Mouse (Mus musculus): Measurements from ENCODE around the gene Pou2af1. TPM values are rescaled to one million over a fixed set of nuclear protein-coding genes. Genes with fewer than 3 reads are reported as not detected.

Gene Pou2af1
- polyA plus RNA-seq, 1 experiment from 2014 or later: not detected

DNA sequence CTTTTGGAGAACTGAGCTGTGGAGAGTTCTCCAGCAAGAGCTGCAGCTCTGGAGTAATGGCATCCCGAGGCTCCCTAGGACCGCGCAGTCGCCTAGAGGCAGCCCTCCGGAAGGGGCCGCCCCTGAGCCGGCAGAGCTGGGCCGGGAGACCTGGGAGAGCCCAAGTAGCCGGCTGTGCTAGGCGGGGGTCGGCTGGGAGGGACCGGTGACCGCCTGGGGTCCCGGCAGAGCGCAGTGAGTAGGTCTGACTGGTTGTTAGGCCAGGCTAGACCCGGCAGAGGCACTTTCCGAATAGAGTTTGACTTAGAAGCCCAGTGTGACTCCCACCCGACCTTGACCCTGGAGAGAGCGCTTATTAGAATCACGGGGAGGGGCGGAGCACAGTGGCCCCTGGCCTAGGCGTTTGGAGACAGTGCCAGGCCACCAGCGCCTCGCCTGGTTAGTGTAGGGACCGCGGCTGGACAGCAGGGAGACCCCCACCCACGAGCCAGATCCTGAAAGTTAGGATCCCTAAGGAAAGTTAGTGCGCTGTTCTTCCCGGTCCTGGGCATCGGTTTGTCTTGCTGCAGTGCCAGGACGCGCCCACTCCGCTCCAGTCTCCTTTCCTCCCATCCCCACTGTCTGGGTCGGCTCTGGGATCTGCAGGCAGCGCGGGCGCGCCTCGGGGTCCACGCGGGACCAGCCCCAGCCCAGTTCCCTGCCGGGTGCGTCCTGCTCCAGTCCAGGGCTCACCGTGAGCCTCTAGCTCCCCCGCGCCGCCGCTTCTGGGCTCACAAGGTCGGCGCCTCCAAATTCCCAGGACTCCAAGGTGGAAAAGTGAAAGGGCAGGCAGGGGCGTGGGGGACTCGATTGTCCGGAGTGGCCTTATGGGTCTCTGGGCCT is 65.2 kb downstream of the Pou2af1 start, which contains the start of gene Colca2:
TSS of gene Colca2 (minus strand) at position 70 of the 882 bp plus-strand sequence.
- Histone ChIP-seq H3K4me3 (ENCODE audit: low read length) (peak within 1 kb of the TSS; percentile 64), H3K27ac (ENCODE audit: low read depth, low read length) (peak within 1 kb of the TSS; percentile 67; the same call in 1 of the 2 replicates), H3K4me1 (ENCODE audit: control insufficient read depth, insufficient read depth, low read length) (0 out of 2 replicates have a peak, but pooled peaks cover 6% of the 10 kb centered on the region), H3K36me3 (ENCODE audit: control insufficient read depth, insufficient read depth, low read length) (no peaks in the 10 kb centered on the region), H3K4me2 (replicated peaks; ENCODE audit: low read depth, low read length) (peak within 1 kb of the TSS; percentile 92), H3K9ac (ENCODE audit: low read depth, low read length) (peak within 1 kb of the TSS; percentile 72), H3K27me3 (ENCODE audit: control insufficient read depth, insufficient read depth, low read length) (no peaks in the 10 kb centered on the region), H3K9me3 (ENCODE audit: control insufficient read depth, low read length) (no peaks in the 10 kb centered on the region)
- WGBS: under 1% methylated on average over 53 of the region's 53 CpGs
- peak; percentile 98 for ATAC-seq (ENCODE audit: low FRiP score, low TSS enrichment)

- H3K4me1 ChIP-seq (ENCODE audit: control insufficient read depth, insufficient read depth, low read length): no peaks in the 10 kb centered on the region
- no peaks in the 10 kb centered on the region for H3K9me3 ChIP-seq (ENCODE audit: control insufficient read depth, low read length)
- no peak overlapping the region for H3K9ac ChIP-seq (ENCODE audit: low read depth, low read length)
- no peaks in the 10 kb centered on the region for H3K27me3 ChIP-seq (ENCODE audit: control insufficient read depth, insufficient read depth, low read length)
- H3K4me3 ChIP-seq (ENCODE audit: low read length): no peak overlapping the region
- no peaks in the 10 kb centered on the region for H3K36me3 ChIP-seq (ENCODE audit: control insufficient read depth, insufficient read depth, low read length)
- 62% methylated on average over 2 of the region's 2 CpGs for WGBS
- H3K4me2 ChIP-seq (replicated peaks; ENCODE audit: low read depth, low read length): no peak overlapping the region
- ATAC-seq (ENCODE audit: low FRiP score, low TSS enrichment): no peak
- H3K27ac ChIP-seq (ENCODE audit: low read depth, low read length): no peak overlapping the region
Observed at GRCm38 (mm10) chr9:51286079-51286478, 72.6 kb downstream of the Pou2af1 start.

Other genes starting within 250 kb of the Pou2af1 start
- 11.4 and 17.9 TPM in 2 replicates for gene Sik2, start 204.6 kb upstream of the Pou2af1 start, polyA plus RNA-seq (2014; fragmentation: Nextera tagmentation; extraction: Ambion mirVana)
- gene Btg4, start 152.8 kb upstream of the Pou2af1 start, polyA plus RNA-seq (2014; fragmentation: Nextera tagmentation; extraction: Ambion mirVana): not detected in 2 replicates
- 5.4 and 7.6 TPM in 2 replicates for gene Layn, start 136.6 kb upstream of the Pou2af1 start, polyA plus RNA-seq (2014; fragmentation: Nextera tagmentation; extraction: Ambion mirVana)
- gene 4833427G06Rik, start 111.6 kb upstream of the Pou2af1 start, polyA plus RNA-seq (2014; fragmentation: Nextera tagmentation; extraction: Ambion mirVana): not detected in 2 replicates
- gene Gm32742, start 48.2 kb upstream of the Pou2af1 start, polyA plus RNA-seq (2014; fragmentation: Nextera tagmentation; extraction: Ambion mirVana): 0.04 TPM in 1 of 2 replicates, not detected in the other
- 2.8 and 5.2 TPM in 2 replicates for gene Colca2, start 64.9 kb downstream of the Pou2af1 start, polyA plus RNA-seq (2014; fragmentation: Nextera tagmentation; extraction: Ambion mirVana)
- not detected in 2 replicates for gene 1810046K07Rik, start 115.2 kb downstream of the Pou2af1 start, polyA plus RNA-seq (2014; fragmentation: Nextera tagmentation; extraction: Ambion mirVana)

All from kidney, embryonic 14.5 days (tissue).